Mouse (Mus musculus): ENCODE measurements at regions not wholly inside any gene's neighbourhood (a gene's known extent, or its start where the extent isn't known, plus 50 kb on each side); places are given as distances from the start of the nearest gene placed in this dataset.

- no peak for TF ChIP-seq CTCF (IDR thresholded peaks at IDR 0.05; ENCODE audit: low read depth)
- no peak for TF ChIP-seq EP300 (optimal IDR thresholded peaks at IDR 0.05)
Observed at GRCm38 (mm10) chr5:37962513-37962912, 76.0 kb upstream of the Stx18 start.

Measured in stomach, postnatal 0 days (tissue).